Mouse (Mus musculus) small intestine, adult 2 months (tissue): Measurements from ENCODE around the gene Vcp. TPM values are rescaled to one million over a fixed set of nuclear protein-coding genes. Genes with fewer than 3 reads are reported as not detected.

Source experiments
- H3K27ac ChIP-seq: fragments of 200-500 bp; 2 replicates; pipeline ENCODE4 v1.5.1; 2012; ENCODE audit warnings: low read depth, low read length, control low read depth, inconsistent platforms; ENCODE audit not compliant: insufficient read depth
- H3K27me3 ChIP-seq: fragments of 200-500 bp; 2 replicates; pipeline ENCODE4 v1.6.1; 2012; ENCODE audit warnings: mild to moderate bottlenecking, moderate library complexity, low read length, inconsistent platforms; ENCODE audit not compliant: control insufficient read depth, insufficient read depth
- H3K36me3 ChIP-seq: fragments of 200-500 bp; 2 replicates; pipeline ENCODE4 v1.6.1; 2012; ENCODE audit warnings: mild to moderate bottlenecking, low read length, control low read depth, inconsistent platforms; ENCODE audit not compliant: control insufficient read depth, insufficient read depth
- H3K4me1 ChIP-seq: fragments of 200-500 bp; 2 replicates; pipeline ENCODE4 v1.6.1; 2012; ENCODE audit warnings: low read length, inconsistent platforms, mixed read lengths; ENCODE audit not compliant: control insufficient read depth, insufficient read depth, insufficient read length
- H3K4me3 ChIP-seq: fragments of 200-500 bp; 2 replicates; pipeline ENCODE4 v1.5.1; 2012; ENCODE audit warnings: low read depth, mild to moderate bottlenecking, control low read depth, inconsistent platforms, low read length, moderate library complexity
- CTCF ChIP-seq: fragments of 200-500 bp; IDR thresholded peaks from 2 replicates; pipeline ENCODE4 v1.5.1; 2012; ENCODE audit warnings: low read depth, mild to moderate bottlenecking, control low read depth, inconsistent platforms, low read length, moderate library complexity, mixed read lengths; ENCODE audit not compliant: insufficient replicate concordance, insufficient read length; ENCODE audit errors: extremely low read depth
- POLR2A ChIP-seq: fragments of 200-500 bp; IDR thresholded peaks from 2 replicates; pipeline ENCODE4 v1.6.1; 2012; ENCODE audit warnings: low read depth, mild to moderate bottlenecking, control low read depth, inconsistent platforms, low read length, moderate library complexity
- WGBS: fragments of 180-500 bp; shearing (Covaris S2); methylation state at CpG from one replicate; pipeline ENCODE4 v1.1.7; 2018; 5-methylcytosine and 5-hydroxymethylcytosine counted together
- polyA plus RNA-seq: library from polyadenylated mRNA; depleted of rRNA; stranded (reverse); fragments of >200 nt; gene quantifications from 2 replicates; pipeline ENCODE4 v1.2.3, GENCODE M21; 2012

Vcp gene
- polyA plus RNA-seq, 1 experiment: 78.2 TPM

DNA sequence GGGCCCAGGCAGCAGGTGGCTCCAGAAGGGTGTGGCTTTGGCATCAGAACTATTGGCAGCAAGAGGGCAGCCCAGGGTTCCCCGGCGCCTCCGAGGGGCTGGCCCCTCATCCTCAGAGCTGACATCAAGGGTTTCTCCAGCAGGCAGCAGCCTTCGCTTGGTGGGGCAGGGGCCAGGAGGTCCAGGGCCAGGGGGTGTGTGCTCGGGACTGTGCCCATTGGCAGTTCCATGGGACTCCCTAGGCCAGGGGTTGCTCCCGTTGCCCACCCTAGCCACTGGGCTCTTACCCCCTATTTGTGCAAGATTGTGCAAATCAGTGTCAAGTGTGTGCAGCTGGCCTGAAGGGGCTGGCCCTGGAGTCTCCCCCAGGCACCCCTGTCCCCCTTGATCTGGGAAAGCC lies 35.5 kb upstream of the Vcp start:
- WGBS: 54% methylated on average over 6 of the region's 6 CpGs
- H3K4me3 ChIP-seq: no peak overlapping the region
- H3K36me3 ChIP-seq: peaks cover 32% of the 10 kb centered on the region
- peaks cover 16% of the 10 kb centered on the region; the same call in 1 of the 2 replicates for H3K4me1 ChIP-seq
- H3K27ac ChIP-seq: no peak overlapping the region
- TF ChIP-seq CTCF (no peak), POLR2A (no peak)
- H3K27me3 ChIP-seq: no peaks in the 10 kb centered on the region

DNA sequence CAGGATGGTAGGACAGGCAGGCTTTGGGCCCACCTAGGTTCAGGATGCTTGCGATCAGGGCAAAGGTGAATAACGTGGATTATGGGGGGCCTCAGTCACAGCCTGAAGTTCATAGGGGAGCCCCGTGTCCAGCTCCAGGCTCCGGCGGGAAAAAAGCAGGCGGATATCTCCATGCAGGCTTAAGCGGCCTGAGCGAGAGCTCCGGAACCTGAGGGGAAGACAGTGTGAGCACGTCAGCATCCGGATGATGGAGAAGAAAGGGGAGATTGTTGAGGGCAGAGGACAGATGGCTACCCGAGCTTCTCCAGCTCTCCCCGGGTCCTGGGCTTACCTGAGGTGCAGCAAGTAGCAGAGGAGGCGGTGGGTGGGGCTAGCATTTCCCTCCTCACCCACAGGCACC lies 33.2 kb upstream of the Vcp start:
- no peak overlapping the region for H3K27ac ChIP-seq
- H3K36me3 ChIP-seq: peaks cover 37% of the 10 kb centered on the region
- 90% methylated on average over 14 of the region's 14 CpGs for WGBS
- no peak overlapping the region for H3K4me3 ChIP-seq
- TF ChIP-seq POLR2A (no peak), CTCF (no peak)
- H3K4me1 ChIP-seq: peaks cover 14% of the 10 kb centered on the region; the same call in 1 of the 2 replicates
- no peaks in the 10 kb centered on the region for H3K27me3 ChIP-seq

DNA sequence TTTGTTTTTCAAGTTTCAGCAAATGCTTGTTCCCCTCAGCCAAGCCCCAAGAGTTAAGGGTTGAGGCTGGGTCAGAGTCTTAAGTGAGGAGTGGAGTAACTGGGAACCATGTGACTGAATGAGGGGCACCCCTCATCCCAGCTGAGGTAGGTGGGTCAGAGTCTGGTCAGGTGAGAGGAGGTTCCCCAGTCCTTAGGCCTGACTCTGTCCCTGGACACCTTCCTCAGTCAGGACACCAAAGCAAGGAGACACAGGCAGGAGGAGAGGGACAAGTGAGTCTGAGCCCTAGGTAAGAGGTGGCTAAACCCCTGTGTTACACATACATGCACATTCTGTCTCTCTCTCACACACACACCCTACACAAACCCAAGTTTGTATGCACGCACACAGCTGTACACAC lies 32.2 kb upstream of the Vcp start:
- no peak overlapping the region for H3K4me3 ChIP-seq
- peaks cover 42% of the 10 kb centered on the region for H3K36me3 ChIP-seq
- H3K4me1 ChIP-seq: peaks cover 13% of the 10 kb centered on the region; the same call in 1 of the 2 replicates
- no peaks in the 10 kb centered on the region for H3K27me3 ChIP-seq
- TF ChIP-seq CTCF (no peak), POLR2A (no peak)
- 86% methylated on average over 1 of the region's 1 CpGs for WGBS
- no peak overlapping the region for H3K27ac ChIP-seq

DNA sequence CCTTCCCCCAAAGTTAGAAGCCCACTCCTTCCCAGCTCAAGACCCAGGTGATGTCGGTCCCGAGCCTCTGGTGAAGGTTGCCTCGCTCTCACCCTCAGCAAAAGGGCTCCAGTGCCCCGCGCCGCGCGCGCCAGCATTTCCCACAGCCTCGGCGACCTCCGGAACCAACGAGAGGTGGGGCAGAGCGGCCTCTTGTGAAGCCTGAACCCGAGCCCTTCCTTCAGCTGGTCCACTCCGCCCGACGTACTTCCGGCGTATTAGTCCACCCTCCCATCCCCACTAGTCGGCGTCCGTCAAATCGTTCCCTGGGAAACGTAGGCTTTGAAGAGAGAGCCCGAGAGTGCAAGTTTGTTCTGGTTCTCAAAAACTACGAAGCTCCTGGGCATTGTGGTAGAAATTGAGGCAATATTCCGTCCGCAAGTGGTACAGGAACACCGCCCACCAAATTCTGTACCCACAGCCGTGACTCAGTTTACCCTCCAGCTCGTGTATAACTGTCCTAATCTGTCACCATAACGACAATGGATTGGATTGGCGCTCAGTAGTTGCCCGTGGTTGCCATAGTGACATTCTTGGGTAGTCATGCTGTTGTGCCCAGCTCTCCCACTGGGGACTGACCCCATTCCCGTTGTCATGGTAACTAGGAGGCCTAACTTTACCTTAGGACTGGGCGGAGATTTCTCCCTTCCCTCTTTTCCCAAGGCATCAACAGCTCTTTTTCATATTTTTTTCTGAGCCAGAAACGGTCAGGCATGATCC lies 31.1 kb upstream of the Vcp start, which contains the start of gene Stoml2:
Stoml2 (minus strand) TSS at position 474 of the 759 bp plus-strand sequence.
- H3K4me1 ChIP-seq: peaks cover 7% of the 10 kb centered on the region; the same call in 1 of the 2 replicates
- peaks cover 37% of the 10 kb centered on the region for H3K36me3 ChIP-seq
- TF ChIP-seq POLR2A: peak; percentile 53
- TF ChIP-seq CTCF: peak; percentile 43; the same call in 1 of the 2 replicates
- WGBS: under 1% methylated on average over 38 of the region's 38 CpGs
- no peaks in the 10 kb centered on the region for H3K27me3 ChIP-seq
- peak within 1 kb of the TSS; percentile 91 for H3K4me3 ChIP-seq
- peak within 1 kb of the TSS; percentile 56 for H3K27ac ChIP-seq

DNA sequence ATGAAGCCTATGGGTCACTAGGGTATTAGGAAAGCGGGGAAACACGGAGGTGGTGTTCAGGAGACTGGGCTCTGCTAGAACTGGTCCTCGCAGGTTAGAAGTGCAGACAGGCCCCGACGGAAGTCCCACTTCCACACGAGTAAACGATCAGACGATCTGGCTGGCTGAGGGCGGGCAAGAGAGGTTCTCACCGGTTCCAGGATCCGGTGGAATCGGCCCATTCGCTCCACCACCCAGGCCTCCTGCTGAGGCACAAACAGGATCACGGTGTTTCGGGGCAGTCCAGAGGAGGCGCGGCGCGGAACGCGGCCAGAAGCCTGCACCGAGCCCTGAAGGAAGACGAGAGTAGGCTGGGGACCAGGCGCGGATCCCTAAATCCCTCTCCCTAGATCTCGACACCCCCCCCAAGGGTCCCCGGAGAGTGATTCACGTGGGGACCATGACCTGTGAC lies 30.5 kb upstream of the Vcp start:
- 1% methylated on average over 28 of the region's 28 CpGs for WGBS
- H3K4me3 ChIP-seq: peak overlapping the region; percentile 91
- TF ChIP-seq POLR2A: no peak
- no peak for TF ChIP-seq CTCF
- no peaks in the 10 kb centered on the region for H3K27me3 ChIP-seq
- H3K27ac ChIP-seq: peak overlapping the region; percentile 56
- peaks cover 31% of the 10 kb centered on the region for H3K36me3 ChIP-seq
- H3K4me1 ChIP-seq: peaks cover 7% of the 10 kb centered on the region; the same call in 1 of the 2 replicates

DNA sequence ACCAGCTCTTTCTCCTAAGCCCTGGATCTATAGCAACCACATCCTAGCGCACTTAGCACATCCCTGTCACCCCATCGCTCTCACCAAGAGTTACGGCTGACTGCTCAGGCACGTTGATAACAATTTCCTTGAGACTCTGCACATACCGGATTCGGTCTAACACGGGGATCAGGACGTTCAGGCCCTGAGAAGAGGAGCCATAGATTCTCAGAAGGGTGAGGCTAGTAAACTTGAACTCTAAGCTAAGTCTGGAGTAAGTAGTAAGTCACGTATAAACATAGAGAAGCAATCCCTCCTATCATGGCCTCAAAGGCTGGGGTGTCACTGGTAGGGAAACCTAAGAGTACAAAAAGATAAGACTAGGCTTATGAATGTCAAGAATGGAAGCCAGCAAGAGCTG lies 30.0 kb upstream of the Vcp start:
- Histone ChIP-seq H3K4me3 (peak overlapping the region; percentile 91; the same call in 1 of the 2 replicates), H3K4me1 (peaks cover 7% of the 10 kb centered on the region; the same call in 1 of the 2 replicates), H3K27ac (no peak overlapping the region), H3K36me3 (peaks cover 28% of the 10 kb centered on the region), H3K27me3 (no peaks in the 10 kb centered on the region)
- WGBS: 39% methylated on average over 9 of the region's 9 CpGs
- TF ChIP-seq POLR2A: no peak
- no peak for TF ChIP-seq CTCF

DNA sequence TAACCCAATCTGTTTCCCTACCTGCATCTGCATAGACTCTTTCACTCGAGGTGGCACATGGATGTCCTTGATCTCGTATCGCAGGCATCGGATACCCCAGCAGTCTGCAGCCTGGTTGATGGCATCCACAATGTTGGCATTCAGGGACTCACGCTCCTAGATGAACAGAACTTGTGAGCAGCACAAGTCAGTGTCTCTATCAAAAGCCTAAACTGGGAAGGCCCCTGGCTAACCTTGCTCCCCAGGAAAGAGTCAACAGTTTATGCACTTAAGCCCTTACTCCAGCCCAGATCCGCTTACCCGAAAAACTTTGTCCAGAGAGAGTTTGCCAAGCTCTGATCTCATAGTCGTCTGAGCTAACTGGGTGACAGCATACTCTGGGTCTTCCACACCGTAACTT lies 29.4 kb upstream of the Vcp start:
- peaks cover 11% of the 10 kb centered on the region; the same call in 1 of the 2 replicates for H3K4me1 ChIP-seq
- H3K4me3 ChIP-seq: no peak overlapping the region
- 91% methylated on average over 9 of the region's 9 CpGs for WGBS
- peaks cover 26% of the 10 kb centered on the region for H3K36me3 ChIP-seq
- TF ChIP-seq POLR2A (no peak), CTCF (no peak)
- H3K27me3 ChIP-seq: no peaks in the 10 kb centered on the region
- H3K27ac ChIP-seq: no peak overlapping the region
